Mouse (Mus musculus): ENCODE results near the gene Rpl32.

Rpl32 gene

GRCm38 (mm10) chr6:115767357-115767756 lies 41.2 kb downstream of the Rpl32 start:
- DNase-seq (ENCODE audit: low spot score), result no peak

- DNase-seq (ENCODE audit: low spot score), result no peak
Measured at GRCm38 (mm10) chr6:115764179-115764578, 44.4 kb downstream of the Rpl32 start.

GRCm38 (mm10) chr6:115761995-115762756 lies 46.4 kb downstream of the Rpl32 start, which contains the start of gene Tmem40:
Gene Tmem40, minus strand, starts transcription at chr6:115762410.
- DNase-seq (ENCODE audit: low spot score), result no peak

GRCm38 (mm10) chr6:115760982-115761381 lies 47.6 kb downstream of the Rpl32 start:
- DNase-seq (ENCODE audit: low spot score), result no peak

GRCm38 (mm10) chr6:115760137-115760536 lies 48.4 kb downstream of the Rpl32 start:
- DNase-seq (ENCODE audit: low spot score), result no peak

GRCm38 (mm10) chr6:115759461-115759860 lies 49.1 kb downstream of the Rpl32 start:
- DNase-seq (ENCODE audit: low spot score), result no peak

GRCm38 (mm10) chr6:115758981-115759435 lies 49.5 kb downstream of the Rpl32 start:
- DNase-seq (ENCODE audit: low spot score), result no peak

- DNase-seq (ENCODE audit: low spot score), result no peak
Measured at GRCm38 (mm10) chr6:115755536-115755935, 53.0 kb downstream of the Rpl32 start.
